Mouse (Mus musculus): Measurements from ENCODE around the gene Prelid3b. TPM values are rescaled to one million over a fixed set of nuclear protein-coding genes. Genes with fewer than 3 reads are reported as not detected.
A peak's percentile ranks its signal among the peaks of the same experiment; 100 is the strongest.

Prelid3b gene
- polyA plus RNA-seq, 1 experiment from 2014 or later: 122 TPM

DNA sequence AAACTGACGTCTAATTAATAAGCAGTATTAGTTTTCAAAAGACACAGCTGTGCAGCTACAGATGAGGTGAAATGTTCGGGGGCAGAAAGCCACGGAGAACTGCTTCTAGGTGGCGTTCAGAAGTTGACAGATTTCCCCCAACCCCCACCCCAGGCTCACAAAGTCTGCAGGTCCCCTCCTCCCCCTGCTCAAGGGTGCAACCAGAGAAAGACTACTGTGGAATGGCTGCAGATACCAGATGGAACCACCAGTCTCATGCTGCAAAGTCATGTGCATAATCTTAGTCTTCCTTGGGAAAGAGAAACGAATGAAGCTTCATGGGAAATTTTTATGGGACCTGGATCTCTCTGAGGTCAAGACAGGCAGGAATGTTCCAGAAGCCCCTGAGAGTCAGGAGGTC, 29.4 kb upstream of the Prelid3b start:
- H3K27ac ChIP-seq (ENCODE audit: low read length): no peak overlapping the region
- H3K4me2 ChIP-seq (ENCODE audit: low read depth, low read length): no peak overlapping the region
- WGBS: 44% methylated on average over 5 of the region's 5 CpGs
- no peak overlapping the region for H3K4me3 ChIP-seq (replicated peaks; ENCODE audit: low read length)
- H3K9me3 ChIP-seq (replicated peaks; ENCODE audit: control insufficient read depth, low read length): no peaks in the 10 kb centered on the region
- no peaks in the 10 kb centered on the region for H3K36me3 ChIP-seq (ENCODE audit: control insufficient read depth, insufficient read depth, low read length)
- H3K9ac ChIP-seq (ENCODE audit: low read length): no peak overlapping the region
- no peak for ATAC-seq (ENCODE audit: insufficient read depth, low FRiP score)
- H3K4me1 ChIP-seq (ENCODE audit: control insufficient read depth, insufficient read depth, low read length): no peaks in the 10 kb centered on the region
- no peaks in the 10 kb centered on the region for H3K27me3 ChIP-seq (ENCODE audit: control insufficient read depth, insufficient read depth, low read length)

GRCm38 (mm10) chr2:174501517-174501916, 28.6 kb upstream of the Prelid3b start:
- Histone ChIP-seq H3K4me1 (ENCODE audit: control insufficient read depth, insufficient read depth, low read length) (no peaks in the 10 kb centered on the region), H3K4me2 (ENCODE audit: low read depth, low read length) (no peak overlapping the region), H3K9me3 (replicated peaks; ENCODE audit: control insufficient read depth, low read length) (no peaks in the 10 kb centered on the region), H3K4me3 (replicated peaks; ENCODE audit: low read length) (no peak overlapping the region), H3K27ac (ENCODE audit: low read length) (no peak overlapping the region), H3K27me3 (ENCODE audit: control insufficient read depth, insufficient read depth, low read length) (no peaks in the 10 kb centered on the region), H3K9ac (ENCODE audit: low read length) (no peak overlapping the region), H3K36me3 (ENCODE audit: control insufficient read depth, insufficient read depth, low read length) (no peaks in the 10 kb centered on the region)
- no peak for ATAC-seq (ENCODE audit: insufficient read depth, low FRiP score)
- WGBS: 86% methylated on average over 8 of the region's 8 CpGs

GRCm38 (mm10) chr2:174500814-174501503, 28.1 kb upstream of the Prelid3b start:
- no peaks in the 10 kb centered on the region for H3K36me3 ChIP-seq (ENCODE audit: control insufficient read depth, insufficient read depth, low read length)
- H3K4me3 ChIP-seq (replicated peaks; ENCODE audit: low read length): no peak overlapping the region

GRCm38 (mm10) chr2:174492858-174493257, 20.0 kb upstream of the Prelid3b start:
- Histone ChIP-seq H3K4me2 (ENCODE audit: low read depth, low read length) (no peak overlapping the region), H3K36me3 (ENCODE audit: control insufficient read depth, insufficient read depth, low read length) (no peaks in the 10 kb centered on the region), H3K9me3 (replicated peaks; ENCODE audit: control insufficient read depth, low read length) (no peaks in the 10 kb centered on the region), H3K9ac (ENCODE audit: low read length) (no peak overlapping the region), H3K27ac (ENCODE audit: low read length) (no peak overlapping the region), H3K4me1 (ENCODE audit: control insufficient read depth, insufficient read depth, low read length) (no peaks in the 10 kb centered on the region), H3K4me3 (replicated peaks; ENCODE audit: low read length) (no peak overlapping the region), H3K27me3 (ENCODE audit: control insufficient read depth, insufficient read depth, low read length) (no peaks in the 10 kb centered on the region)
- 64% methylated on average over 2 of the region's 2 CpGs for WGBS
- ATAC-seq (ENCODE audit: insufficient read depth, low FRiP score): no peak

More at GRCm38 (mm10) chr2:174500814-174501503, 28.1 kb upstream of the Prelid3b start:
- no peak for ATAC-seq (ENCODE audit: insufficient read depth, low FRiP score)
- Histone ChIP-seq H3K9me3 (replicated peaks; ENCODE audit: control insufficient read depth, low read length) (no peaks in the 10 kb centered on the region), H3K9ac (ENCODE audit: low read length) (no peak overlapping the region), H3K4me2 (ENCODE audit: low read depth, low read length) (no peak overlapping the region), H3K4me1 (ENCODE audit: control insufficient read depth, insufficient read depth, low read length) (no peaks in the 10 kb centered on the region), H3K27me3 (ENCODE audit: control insufficient read depth, insufficient read depth, low read length) (no peaks in the 10 kb centered on the region), H3K27ac (ENCODE audit: low read length) (no peak overlapping the region)
- 84% methylated on average over 14 of the region's 14 CpGs for WGBS

GRCm38 (mm10) chr2:174487005-174487404, 14.1 kb upstream of the Prelid3b start:
- Histone ChIP-seq H3K4me3 (replicated peaks; ENCODE audit: low read length) (no peak overlapping the region), H3K27me3 (ENCODE audit: control insufficient read depth, insufficient read depth, low read length) (no peaks in the 10 kb centered on the region), H3K9ac (ENCODE audit: low read length) (no peak overlapping the region), H3K4me1 (ENCODE audit: control insufficient read depth, insufficient read depth, low read length) (no peaks in the 10 kb centered on the region), H3K9me3 (replicated peaks; ENCODE audit: control insufficient read depth, low read length) (no peaks in the 10 kb centered on the region), H3K4me2 (ENCODE audit: low read depth, low read length) (no peak overlapping the region), H3K27ac (ENCODE audit: low read length) (no peak overlapping the region), H3K36me3 (ENCODE audit: control insufficient read depth, insufficient read depth, low read length) (no peaks in the 10 kb centered on the region)
- WGBS: 57% methylated on average over 5 of the region's 5 CpGs
- no peak for ATAC-seq (ENCODE audit: insufficient read depth, low FRiP score)

DNA sequence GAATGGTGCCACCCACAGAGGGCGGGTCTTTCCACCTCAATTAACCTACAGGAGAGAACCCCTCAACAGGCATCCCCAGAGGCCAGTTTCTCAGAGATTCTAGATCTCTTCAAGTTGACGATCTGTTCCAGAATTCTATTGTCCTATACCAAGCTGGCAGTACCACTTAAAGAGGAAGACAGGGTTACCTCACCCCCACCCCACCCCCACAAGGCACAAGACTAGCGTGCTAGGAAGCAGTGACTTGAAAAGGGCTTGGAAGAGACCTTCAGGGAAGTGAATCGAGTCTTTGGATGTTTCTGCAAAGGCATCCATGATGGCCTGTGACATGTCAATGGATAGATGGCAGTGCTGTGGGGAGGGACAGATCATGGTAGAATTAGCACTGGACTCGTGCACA, 5.9 kb upstream of the Prelid3b start:
- Histone ChIP-seq H3K27ac (ENCODE audit: low read length) (peak overlapping the region; percentile 21), H3K27me3 (ENCODE audit: control insufficient read depth, insufficient read depth, low read length) (no peaks in the 10 kb centered on the region), H3K4me3 (replicated peaks; ENCODE audit: low read length) (no peak overlapping the region), H3K4me2 (ENCODE audit: low read depth, low read length) (no peak overlapping the region), H3K36me3 (ENCODE audit: control insufficient read depth, insufficient read depth, low read length) (no peaks in the 10 kb centered on the region), H3K9ac (ENCODE audit: low read length) (no peak overlapping the region), H3K4me1 (ENCODE audit: control insufficient read depth, insufficient read depth, low read length) (no peaks in the 10 kb centered on the region), H3K9me3 (replicated peaks; ENCODE audit: control insufficient read depth, low read length) (no peaks in the 10 kb centered on the region)
- no peak for ATAC-seq (ENCODE audit: insufficient read depth, low FRiP score)
- WGBS: 75% methylated on average over 5 of the region's 5 CpGs

DNA sequence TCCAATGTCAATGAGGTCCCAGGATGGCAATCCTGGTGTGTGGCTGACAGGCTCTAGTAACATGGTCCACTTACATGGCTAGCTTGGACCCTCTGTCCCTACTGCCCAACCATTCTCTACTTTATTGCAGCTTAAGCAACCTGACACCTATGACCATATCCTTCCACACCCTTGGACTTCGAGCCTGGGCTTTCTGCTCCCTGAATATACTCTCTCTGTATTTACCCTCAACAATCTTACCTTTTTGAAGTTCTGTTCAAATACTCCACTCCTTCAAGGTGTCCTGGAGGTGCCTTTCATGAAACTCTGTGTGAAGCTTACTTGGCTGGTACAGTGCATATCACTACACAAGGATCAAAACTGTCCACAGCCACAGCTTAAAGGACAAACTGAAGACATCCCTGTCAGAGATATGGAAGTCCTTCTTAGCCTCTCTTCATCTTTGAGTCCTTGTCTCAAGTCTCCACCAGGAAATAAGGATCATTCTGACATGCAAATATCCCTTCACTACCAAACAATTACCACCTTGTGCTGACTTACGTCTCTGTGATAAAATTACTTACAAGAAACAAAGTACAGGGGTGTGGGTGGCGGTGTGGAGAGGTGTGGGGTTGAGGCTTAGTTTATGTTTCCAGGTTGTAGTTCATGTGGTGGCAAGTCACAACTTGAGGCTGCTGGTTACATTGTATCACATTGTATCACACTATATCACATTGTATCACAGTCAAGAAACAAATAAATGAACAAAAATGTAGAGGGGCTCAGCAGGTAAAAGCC, 4.8 kb upstream of the Prelid3b start:
- H3K27ac ChIP-seq (ENCODE audit: low read length): peak overlapping the region; percentile 88
- H3K27me3 ChIP-seq (ENCODE audit: control insufficient read depth, insufficient read depth, low read length): no peaks in the 10 kb centered on the region
- H3K4me1 ChIP-seq (ENCODE audit: control insufficient read depth, insufficient read depth, low read length): peaks cover 6% of the 10 kb centered on the region; the same call in 1 of the 2 replicates
- H3K4me3 ChIP-seq (replicated peaks; ENCODE audit: low read length): no peak overlapping the region
- peak; percentile 52; the same call in 1 of the 2 replicates for ATAC-seq (ENCODE audit: insufficient read depth, low FRiP score)
- 55% methylated on average over 3 of the region's 3 CpGs for WGBS
- H3K36me3 ChIP-seq (ENCODE audit: control insufficient read depth, insufficient read depth, low read length): no peaks in the 10 kb centered on the region
- no peaks in the 10 kb centered on the region for H3K9me3 ChIP-seq (replicated peaks; ENCODE audit: control insufficient read depth, low read length)
- H3K9ac ChIP-seq (ENCODE audit: low read length): no peak overlapping the region
- H3K4me2 ChIP-seq (ENCODE audit: low read depth, low read length): 0 out of 2 replicates have a peak overlapping the region, but pooled peaks have one; percentile 10

- Histone ChIP-seq H3K4me2 (ENCODE audit: low read depth, low read length) (peak overlapping the region; percentile 81), H3K9ac (ENCODE audit: low read length) (peak overlapping the region; percentile 70), H3K4me3 (replicated peaks; ENCODE audit: low read length) (peak overlapping the region; percentile 85), H3K27ac (ENCODE audit: low read length) (peak overlapping the region; percentile 78), H3K27me3 (ENCODE audit: control insufficient read depth, insufficient read depth, low read length) (no peaks in the 10 kb centered on the region), H3K36me3 (ENCODE audit: control insufficient read depth, insufficient read depth, low read length) (no peaks in the 10 kb centered on the region), H3K9me3 (replicated peaks; ENCODE audit: control insufficient read depth, low read length) (no peaks in the 10 kb centered on the region), H3K4me1 (ENCODE audit: control insufficient read depth, insufficient read depth, low read length) (peaks cover 9% of the 10 kb centered on the region; the same call in 1 of the 2 replicates)
- 62% methylated on average over 5 of the region's 5 CpGs for WGBS
- ATAC-seq (ENCODE audit: insufficient read depth, low FRiP score): no peak
These were observed 658 bp upstream of the Prelid3b start for GRCm38 (mm10) chr2:174473550-174473927.

GRCm38 (mm10) chr2:174472407-174472806, 474 bp downstream of the Prelid3b start:
- H3K36me3 ChIP-seq (ENCODE audit: control insufficient read depth, insufficient read depth, low read length): no peaks in the 10 kb centered on the region
- H3K9ac ChIP-seq (ENCODE audit: low read length): peak overlapping the region; percentile 90
- peak; percentile 9; the same call in 1 of the 2 replicates for ATAC-seq (ENCODE audit: insufficient read depth, low FRiP score)

More at GRCm38 (mm10) chr2:174472407-174472806, 474 bp downstream of the Prelid3b start:
- Histone ChIP-seq H3K4me2 (ENCODE audit: low read depth, low read length) (peak overlapping the region; percentile 86), H3K27ac (ENCODE audit: low read length) (peak overlapping the region; percentile 87), H3K4me3 (replicated peaks; ENCODE audit: low read length) (peak overlapping the region; percentile 85), H3K9me3 (replicated peaks; ENCODE audit: control insufficient read depth, low read length) (no peaks in the 10 kb centered on the region), H3K4me1 (ENCODE audit: control insufficient read depth, insufficient read depth, low read length) (peaks cover 9% of the 10 kb centered on the region; the same call in 1 of the 2 replicates), H3K27me3 (ENCODE audit: control insufficient read depth, insufficient read depth, low read length) (no peaks in the 10 kb centered on the region)
- WGBS: 7% methylated on average over 30 of the region's 30 CpGs
